Mouse (Mus musculus): ENCODE results near the gene Hmgb2. TPM values are rescaled to one million over a fixed set of nuclear protein-coding genes. Genes with fewer than 3 reads are reported as not detected.
"Not testable (repeated sequence)": the region's sequence is repeated elsewhere in the genome, so short reads cannot be mapped to it uniquely, and the experiment has no call there.

Hmgb2 gene
- polyA plus RNA-seq, 1 experiment = 6.0 TPM

DNA sequence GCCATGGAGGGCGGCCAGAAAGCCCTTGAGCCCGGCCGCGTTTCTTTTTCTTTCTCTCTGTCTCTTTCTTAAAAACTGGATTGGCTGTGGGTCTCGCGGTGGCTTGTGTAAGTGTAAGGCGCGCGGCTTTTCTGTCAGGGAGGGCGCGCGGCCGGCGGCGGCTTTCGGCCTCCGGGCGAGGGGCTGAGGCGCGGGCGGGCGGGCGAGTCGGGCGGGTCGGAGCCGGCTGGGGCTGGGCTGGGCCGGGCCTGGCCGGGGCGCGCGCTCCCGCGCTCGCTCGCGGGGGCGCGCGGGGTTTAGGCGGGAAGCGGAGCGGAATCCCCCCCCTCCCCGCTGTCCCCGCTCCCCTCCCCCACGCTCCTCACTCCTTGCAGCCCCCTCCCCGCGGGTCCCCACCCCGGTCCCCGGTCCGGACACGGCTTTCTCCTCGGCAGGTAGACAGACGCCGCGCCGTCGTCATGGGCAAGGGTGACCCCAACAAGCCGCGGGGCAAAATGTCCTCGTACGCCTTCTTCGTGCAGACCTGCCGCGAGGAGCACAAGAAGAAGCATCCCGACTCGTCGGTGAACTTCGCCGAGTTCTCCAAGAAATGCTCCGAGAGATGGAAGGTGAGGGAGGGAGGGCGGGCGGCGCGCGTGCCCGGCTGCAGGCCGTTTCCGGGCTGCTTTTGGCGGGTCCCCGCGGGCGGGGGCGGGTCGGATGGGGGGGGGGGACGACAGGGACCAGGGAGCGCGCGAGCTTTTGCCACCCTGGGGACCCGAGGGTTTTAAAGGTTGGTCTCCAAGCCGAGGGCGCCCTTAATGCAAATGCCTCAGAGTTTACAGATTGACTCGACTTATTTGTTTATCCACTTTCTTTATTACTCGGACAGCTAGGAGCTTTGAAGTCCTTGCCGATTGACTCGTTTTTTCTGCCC is 692 bp downstream of the Hmgb2 start:
- TF ChIP-seq POLR2A (IDR thresholded peaks at IDR 0.05; ENCODE audit: borderline replicate concordance, insufficient read depth, low read length) (no peak), CTCF (IDR thresholded peaks at IDR 0.05; ENCODE audit: borderline replicate concordance, insufficient read depth, low read depth, low read length) (no peak)
- peak in 1 of 2 experiments; percentile 40 for DNase-seq
- peak overlapping the region; percentile 74 for H3K4me3 ChIP-seq (replicated peaks; ENCODE audit: insufficient read depth, low read depth, low read length)

DNA sequence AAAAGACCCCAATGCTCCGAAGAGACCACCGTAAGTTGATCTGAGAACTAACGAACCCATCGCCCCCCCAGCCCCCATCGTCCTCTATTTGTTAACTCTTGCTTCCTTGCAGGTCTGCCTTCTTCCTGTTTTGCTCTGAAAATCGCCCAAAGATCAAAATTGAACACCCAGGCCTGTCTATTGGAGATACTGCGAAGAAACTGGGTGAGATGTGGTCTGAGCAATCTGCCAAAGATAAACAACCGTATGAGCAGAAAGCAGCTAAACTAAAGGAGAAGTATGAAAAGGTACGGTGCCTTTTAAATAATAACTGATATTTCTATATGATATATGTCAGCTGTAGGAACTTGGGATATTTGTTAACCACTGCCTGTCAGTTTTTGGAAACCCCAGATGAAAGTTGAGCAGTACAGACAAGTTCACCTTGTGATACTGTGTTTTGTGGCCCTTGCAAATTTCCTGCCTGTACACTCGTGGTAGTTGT is 1.5 kb downstream of the Hmgb2 start:
- not testable (repeated sequence) for H3K27me3 ChIP-seq (ENCODE audit: control insufficient read depth, insufficient read depth, low read length); H3K4me3 ChIP-seq (replicated peaks; ENCODE audit: insufficient read depth, low read depth, low read length); DNase-seq; H3K27ac ChIP-seq (ENCODE audit: insufficient read depth, low read length); H3K4me1 ChIP-seq (ENCODE audit: control insufficient read depth, insufficient read depth, low read length)
- WGBS = 21% methylated on average over 10 of the region's 10 CpGs

More for the DNA sequence above, 692 bp downstream of the Hmgb2 start:
- WGBS = under 1% methylated on average over 88 of the region's 96 CpGs
- no peaks in the 10 kb centered on the region for H3K27me3 ChIP-seq (ENCODE audit: control insufficient read depth, insufficient read depth, low read length)
- peak overlapping the region; percentile 51 for H3K27ac ChIP-seq (ENCODE audit: insufficient read depth, low read length)
- H3K4me1 ChIP-seq (ENCODE audit: control insufficient read depth, insufficient read depth, low read length) = no peaks in the 10 kb centered on the region

DNA sequence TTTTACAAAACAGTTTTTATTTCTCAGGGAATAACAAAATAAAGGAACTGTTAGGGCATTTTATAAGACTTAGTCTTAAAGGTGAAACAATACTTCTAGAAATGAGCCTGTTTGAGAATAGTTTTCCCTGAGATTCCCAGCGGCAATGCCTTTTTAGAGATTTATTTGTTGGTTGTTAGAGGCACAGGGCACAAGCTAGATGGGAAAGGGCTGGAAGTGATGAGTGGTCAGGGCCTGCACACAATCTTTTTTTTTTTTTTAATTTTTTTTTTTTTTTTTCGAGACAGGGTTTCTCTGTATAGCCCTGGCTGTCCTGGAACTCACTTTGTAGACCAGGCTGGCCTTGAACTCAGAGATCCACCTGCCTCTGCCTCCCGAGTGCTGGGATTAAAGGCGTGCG is 5.0 kb downstream of the Hmgb2 start:
- DNase-seq; H3K27ac ChIP-seq (ENCODE audit: insufficient read depth, low read length); H3K4me3 ChIP-seq (replicated peaks; ENCODE audit: insufficient read depth, low read depth, low read length); H3K27me3 ChIP-seq (ENCODE audit: control insufficient read depth, insufficient read depth, low read length); H3K4me1 ChIP-seq (ENCODE audit: control insufficient read depth, insufficient read depth, low read length): not testable (repeated sequence)
- WGBS = 85% methylated on average over 5 of the region's 5 CpGs

DNA sequence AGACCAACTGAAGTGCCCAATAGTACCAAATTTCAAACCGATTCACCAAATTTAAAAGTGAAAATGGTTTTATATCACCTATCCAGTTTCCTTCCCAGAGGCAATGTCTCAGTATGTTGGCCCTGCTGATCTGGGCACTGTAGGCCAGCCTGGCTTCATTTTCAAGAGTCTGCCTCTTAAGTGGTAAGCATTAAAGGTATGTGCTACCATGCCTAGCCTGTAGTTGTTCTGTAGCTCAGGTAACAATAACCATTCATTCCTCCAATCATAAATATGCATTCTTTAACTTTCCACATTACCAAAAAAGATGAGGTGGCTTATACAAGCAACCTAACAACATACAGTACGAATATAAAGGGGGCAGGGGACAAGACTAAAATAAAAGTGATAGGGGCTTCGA is 6.0 kb downstream of the Hmgb2 start:
- TF ChIP-seq POLR2A (IDR thresholded peaks at IDR 0.05; ENCODE audit: borderline replicate concordance, insufficient read depth, low read length) = no peak
- no peak for TF ChIP-seq CTCF (IDR thresholded peaks at IDR 0.05; ENCODE audit: borderline replicate concordance, insufficient read depth, low read depth, low read length)
- H3K27ac ChIP-seq (ENCODE audit: insufficient read depth, low read length) = no peak overlapping the region
- no peaks in the 10 kb centered on the region for H3K4me1 ChIP-seq (ENCODE audit: control insufficient read depth, insufficient read depth, low read length)
- no peak for DNase-seq
- H3K27me3 ChIP-seq (ENCODE audit: control insufficient read depth, insufficient read depth, low read length) = no peaks in the 10 kb centered on the region
- 90% methylated on average over 3 of the region's 3 CpGs for WGBS
- H3K4me3 ChIP-seq (replicated peaks; ENCODE audit: insufficient read depth, low read depth, low read length) = no peak overlapping the region

DNA sequence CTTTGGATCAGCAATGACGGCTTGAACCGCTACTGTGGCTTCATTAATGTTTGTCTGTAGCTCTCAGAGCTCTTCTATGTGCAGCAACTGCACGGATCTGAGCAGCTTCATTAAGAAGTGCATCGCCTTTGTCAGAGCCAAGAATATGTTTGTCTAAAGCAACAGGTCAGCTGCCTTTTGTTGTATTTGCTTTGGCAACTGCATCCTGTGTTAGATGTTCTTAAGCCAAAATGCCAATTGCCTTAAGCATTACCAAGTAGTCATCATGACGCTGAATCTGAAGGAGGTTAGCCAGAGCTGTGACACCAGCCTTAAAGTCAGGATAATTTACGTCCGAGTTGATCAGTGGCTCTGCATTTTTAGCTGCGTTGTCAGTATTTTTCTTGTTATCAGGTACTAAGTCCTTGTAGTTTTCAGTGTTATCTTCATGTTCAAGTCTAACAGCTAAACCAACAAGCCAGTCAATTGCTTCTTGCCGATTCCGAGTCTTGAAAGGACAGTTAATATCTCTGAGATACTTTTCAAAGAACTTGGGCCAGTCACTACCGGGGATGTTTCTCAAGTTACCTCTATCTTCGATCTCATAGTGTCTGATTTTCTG is 8.6 kb downstream of the Hmgb2 start:
- Histone ChIP-seq H3K27me3 (ENCODE audit: control insufficient read depth, insufficient read depth, low read length) (no peaks in the 10 kb centered on the region), H3K4me1 (ENCODE audit: control insufficient read depth, insufficient read depth, low read length) (no peaks in the 10 kb centered on the region), H3K4me3 (replicated peaks; ENCODE audit: insufficient read depth, low read depth, low read length) (no peak overlapping the region), H3K27ac (ENCODE audit: insufficient read depth, low read length) (no peak overlapping the region)
- TF ChIP-seq CTCF (IDR thresholded peaks at IDR 0.05; ENCODE audit: borderline replicate concordance, insufficient read depth, low read depth, low read length) (no peak), POLR2A (IDR thresholded peaks at IDR 0.05; ENCODE audit: borderline replicate concordance, insufficient read depth, low read length) (no peak)
- WGBS = 85% methylated on average over 12 of the region's 12 CpGs
- DNase-seq = no peak

DNA sequence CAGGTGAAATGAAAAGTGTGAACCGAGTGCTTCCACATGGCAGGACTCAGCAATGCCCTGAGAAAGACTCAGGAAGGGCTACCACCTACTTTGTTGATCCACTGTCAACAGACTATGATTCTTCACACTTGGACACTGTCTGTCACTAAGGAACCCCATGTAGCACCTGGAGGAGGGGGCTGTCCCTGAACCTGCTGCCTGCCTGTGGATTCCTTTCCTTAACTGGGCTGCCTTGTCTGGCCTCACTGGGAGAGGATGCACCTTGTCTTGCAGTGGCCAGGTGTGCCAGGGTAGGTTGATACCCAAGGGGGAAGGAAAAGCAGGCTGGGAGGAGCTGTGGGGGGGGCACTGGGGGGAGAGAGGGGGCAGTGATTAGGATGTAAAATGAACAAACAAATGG is 16.3 kb downstream of the Hmgb2 start:
- TF ChIP-seq POLR2A (IDR thresholded peaks at IDR 0.05; ENCODE audit: borderline replicate concordance, insufficient read depth, low read length) = no peak
- no peak for TF ChIP-seq CTCF (IDR thresholded peaks at IDR 0.05; ENCODE audit: borderline replicate concordance, insufficient read depth, low read depth, low read length)
- no peak overlapping the region for H3K27ac ChIP-seq (ENCODE audit: insufficient read depth, low read length)
- WGBS = 97% methylated on average over 1 of the region's 1 CpGs
- H3K4me3 ChIP-seq (replicated peaks; ENCODE audit: insufficient read depth, low read depth, low read length) = no peak overlapping the region
- H3K4me1 ChIP-seq (ENCODE audit: control insufficient read depth, insufficient read depth, low read length) = peaks cover 6% of the 10 kb centered on the region; the same call in 1 of the 2 replicates
- H3K27me3 ChIP-seq (ENCODE audit: control insufficient read depth, insufficient read depth, low read length) = no peaks in the 10 kb centered on the region
- DNase-seq = no peak

DNA sequence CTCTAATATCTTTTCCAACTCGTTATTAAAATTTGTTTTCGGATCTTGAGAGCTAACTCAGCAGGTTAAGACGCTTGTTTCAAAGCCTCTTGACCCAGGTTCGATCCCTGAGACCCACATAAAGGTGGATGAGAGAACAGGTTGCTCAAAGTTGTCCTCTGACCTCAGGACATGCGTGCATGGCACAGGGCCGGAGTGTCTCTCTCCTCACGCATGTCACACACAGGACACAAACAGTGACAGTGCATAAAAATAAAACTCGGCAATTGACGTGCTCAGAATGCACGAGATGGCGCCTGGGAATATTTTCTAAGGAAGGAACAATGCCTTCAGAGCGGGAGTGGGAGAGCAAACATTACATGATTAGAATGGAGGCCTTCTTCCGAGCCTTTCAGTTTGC is 18.5 kb downstream of the Hmgb2 start:
- DNase-seq = no peak
- WGBS = 91% methylated on average over 13 of the region's 13 CpGs
- Histone ChIP-seq H3K27ac (ENCODE audit: insufficient read depth, low read length) (no peak overlapping the region), H3K27me3 (ENCODE audit: control insufficient read depth, insufficient read depth, low read length) (no peaks in the 10 kb centered on the region), H3K4me1 (ENCODE audit: control insufficient read depth, insufficient read depth, low read length) (peaks cover 12% of the 10 kb centered on the region; the same call in 1 of the 2 replicates), H3K4me3 (replicated peaks; ENCODE audit: insufficient read depth, low read depth, low read length) (no peak overlapping the region)
- no peak for TF ChIP-seq POLR2A (IDR thresholded peaks at IDR 0.05; ENCODE audit: borderline replicate concordance, insufficient read depth, low read length)

DNA sequence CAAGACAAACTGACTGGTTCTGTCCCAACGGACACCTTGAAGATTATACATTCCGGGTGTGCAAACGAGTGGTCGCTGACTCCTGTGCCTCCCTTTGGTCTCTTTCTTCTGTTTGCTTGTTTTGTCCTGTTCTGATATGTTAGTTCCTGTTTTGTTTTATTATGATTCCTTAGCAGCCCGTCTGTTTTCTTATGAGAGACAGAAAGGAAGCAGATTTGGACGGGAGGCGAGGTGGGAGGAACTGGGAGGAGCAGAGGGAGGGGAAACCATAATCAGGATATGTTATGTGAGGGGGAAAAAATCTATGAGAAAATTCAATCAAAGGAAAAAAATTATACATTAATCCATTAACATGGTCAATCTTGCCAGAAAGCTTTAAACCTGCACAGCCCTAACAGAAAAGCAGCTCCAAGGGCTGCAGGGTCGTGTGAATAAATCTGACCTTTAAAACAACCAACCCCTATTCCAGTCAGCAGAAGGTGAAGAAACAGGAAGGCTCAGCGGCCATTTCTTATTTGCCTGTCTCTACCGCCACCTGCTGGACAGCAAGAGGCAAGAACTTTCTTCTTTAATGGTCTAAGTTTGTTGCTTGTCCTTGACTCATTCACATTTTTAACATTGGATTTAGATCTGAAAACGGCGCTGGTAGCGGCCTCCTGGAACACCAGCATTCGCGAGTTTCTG is 19.1 kb downstream of the Hmgb2 start:
- no peak overlapping the region for H3K4me3 ChIP-seq (replicated peaks; ENCODE audit: insufficient read depth, low read depth, low read length)
- H3K27me3 ChIP-seq (ENCODE audit: control insufficient read depth, insufficient read depth, low read length) = no peaks in the 10 kb centered on the region
- TF ChIP-seq CTCF (IDR thresholded peaks at IDR 0.05; ENCODE audit: borderline replicate concordance, insufficient read depth, low read depth, low read length) (peak; percentile 78), POLR2A (IDR thresholded peaks at IDR 0.05; ENCODE audit: borderline replicate concordance, insufficient read depth, low read length) (no peak)
- peaks cover 12% of the 10 kb centered on the region; the same call in 1 of the 2 replicates for H3K4me1 ChIP-seq (ENCODE audit: control insufficient read depth, insufficient read depth, low read length)
- WGBS = 28% methylated on average over 15 of the region's 15 CpGs
- peak; percentile 79 to 80 for DNase-seq
- no peak overlapping the region for H3K27ac ChIP-seq (ENCODE audit: insufficient read depth, low read length)
